Mouse (Mus musculus): ENCODE results near the gene D430042O09Rik. TPM values are rescaled to one million over a fixed set of nuclear protein-coding genes. Genes with fewer than 3 reads are reported as not detected.

Gene D430042O09Rik
- polyA plus RNA-seq, 2 experiments: 2.2 TPM

- no peak overlapping the region for H3K4me2 ChIP-seq (ENCODE audit: low read depth)
- DNase-seq (ENCODE audit: low read depth in 3 of 3, low spot score in 3 of 3): no peak
- 61% methylated on average over 3 of the region's 3 CpGs for WGBS (ENCODE audit: insufficient replicate concordance)
These were observed 45.6 kb downstream of the D430042O09Rik start for GRCm38 (mm10) chr7:125753326-125753715.

GRCm38 (mm10) chr7:125756806-125757205 lies 49.1 kb downstream of the D430042O09Rik start:
- H3K9me3 ChIP-seq (ENCODE audit: control insufficient read depth, low read length): no peaks in the 10 kb centered on the region
- no peak overlapping the region for H3K4me2 ChIP-seq (ENCODE audit: low read depth)
- no peak for TF ChIP-seq EP300 (IDR thresholded peaks at IDR 0.05; ENCODE audit: low read depth)
- no peak for TF ChIP-seq CTCF (IDR thresholded peaks at IDR 0.05; ENCODE audit: low read depth)
- ATAC-seq (ENCODE audit: insufficient read depth) (no peak), DNase-seq (ENCODE audit: low read depth in 3 of 3, low spot score in 3 of 3) (no peak)
- H3K36me3 ChIP-seq (replicated peaks; ENCODE audit: control insufficient read depth, insufficient read depth, low read depth): no peaks in the 10 kb centered on the region
- H3K4me3 ChIP-seq (ENCODE audit: insufficient read depth in 1 of 2, low read depth in 2 of 2, low read length in 2 of 2): no peak overlapping the region
- H3K27ac ChIP-seq: no peak overlapping the region
- 35% methylated on average over 6 of the region's 6 CpGs for WGBS (ENCODE audit: insufficient replicate concordance)
- H3K4me1 ChIP-seq (replicated peaks; ENCODE audit: control insufficient read depth in 2 of 2, insufficient read depth in 2 of 2, low read length in 1 of 2): 0 out of 4 replicates have a peak, but pooled peaks cover 0 to 3% of the 10 kb centered on the region in 2 experiments
- H3K27me3 ChIP-seq (ENCODE audit: control insufficient read depth, insufficient read depth, low read length): no peaks in the 10 kb centered on the region
- no peak overlapping the region for H3K9ac ChIP-seq (replicated peaks)

More at GRCm38 (mm10) chr7:125753326-125753715, 45.6 kb downstream of the D430042O09Rik start:
- H3K27ac ChIP-seq: no peak overlapping the region
- no peaks in the 10 kb centered on the region for H3K9me3 ChIP-seq (ENCODE audit: control insufficient read depth, low read length)
- TF ChIP-seq CTCF (IDR thresholded peaks at IDR 0.05; ENCODE audit: low read depth) (no peak), EP300 (IDR thresholded peaks at IDR 0.05; ENCODE audit: low read depth) (no peak)
- H3K9ac ChIP-seq (replicated peaks): no peak overlapping the region
- 0 out of 4 replicates have a peak, but pooled peaks cover 0 to 3% of the 10 kb centered on the region in 2 experiments for H3K4me1 ChIP-seq (replicated peaks; ENCODE audit: control insufficient read depth in 2 of 2, insufficient read depth in 2 of 2, low read length in 1 of 2)
- no peaks in the 10 kb centered on the region for H3K27me3 ChIP-seq (ENCODE audit: control insufficient read depth, insufficient read depth, low read length)
- H3K36me3 ChIP-seq (replicated peaks; ENCODE audit: control insufficient read depth, insufficient read depth, low read depth): no peaks in the 10 kb centered on the region
- H3K4me3 ChIP-seq (ENCODE audit: insufficient read depth in 1 of 2, low read depth in 2 of 2, low read length in 2 of 2): no peak overlapping the region
- ATAC-seq (ENCODE audit: insufficient read depth): no peak

GRCm38 (mm10) chr7:125757896-125758623 lies 50.4 kb downstream of the D430042O09Rik start:
- Histone ChIP-seq H3K27ac (no peak overlapping the region), H3K9me3 (ENCODE audit: control insufficient read depth, low read length) (no peaks in the 10 kb centered on the region), H3K27me3 (ENCODE audit: control insufficient read depth, insufficient read depth, low read length) (no peaks in the 10 kb centered on the region), H3K4me3 (ENCODE audit: insufficient read depth in 1 of 2, low read depth in 2 of 2, low read length in 2 of 2) (no peak overlapping the region), H3K36me3 (replicated peaks; ENCODE audit: control insufficient read depth, insufficient read depth, low read depth) (no peaks in the 10 kb centered on the region), H3K9ac (replicated peaks) (no peak overlapping the region), H3K4me2 (ENCODE audit: low read depth) (no peak overlapping the region), H3K4me1 (replicated peaks; ENCODE audit: control insufficient read depth in 2 of 2, insufficient read depth in 2 of 2, low read length in 1 of 2) (0 out of 4 replicates have a peak, but pooled peaks cover 0 to 3% of the 10 kb centered on the region in 2 experiments)
- TF ChIP-seq CTCF (IDR thresholded peaks at IDR 0.05; ENCODE audit: low read depth): no peak
- TF ChIP-seq EP300 (IDR thresholded peaks at IDR 0.05; ENCODE audit: low read depth): no peak
- 69% methylated on average over 6 of the region's 6 CpGs for WGBS (ENCODE audit: insufficient replicate concordance)
- DNase-seq (ENCODE audit: low read depth in 3 of 3, low spot score in 3 of 3): no peak
- ATAC-seq (ENCODE audit: insufficient read depth): no peak

- Histone ChIP-seq H3K4me3 (ENCODE audit: insufficient read depth in 1 of 2, low read depth in 2 of 2, low read length in 2 of 2) (no peak overlapping the region), H3K9ac (replicated peaks) (no peak overlapping the region), H3K27ac (no peak overlapping the region), H3K9me3 (ENCODE audit: control insufficient read depth, low read length) (no peaks in the 10 kb centered on the region), H3K4me1 (replicated peaks; ENCODE audit: control insufficient read depth in 2 of 2, insufficient read depth in 2 of 2, low read length in 1 of 2) (no peaks in the 10 kb centered on the region), H3K4me2 (ENCODE audit: low read depth) (no peak overlapping the region), H3K27me3 (ENCODE audit: control insufficient read depth, insufficient read depth, low read length) (no peaks in the 10 kb centered on the region), H3K36me3 (replicated peaks; ENCODE audit: control insufficient read depth, insufficient read depth, low read depth) (no peaks in the 10 kb centered on the region)
- TF ChIP-seq CTCF (IDR thresholded peaks at IDR 0.05; ENCODE audit: low read depth) (no peak), EP300 (IDR thresholded peaks at IDR 0.05; ENCODE audit: low read depth) (no peak)
- no peak for ATAC-seq (ENCODE audit: insufficient read depth)
- 71% methylated on average over 2 of the region's 2 CpGs for WGBS (ENCODE audit: insufficient replicate concordance)
- DNase-seq (ENCODE audit: low read depth in 3 of 3, low spot score in 3 of 3): no peak
These were observed 54.6 kb downstream of the D430042O09Rik start for GRCm38 (mm10) chr7:125762289-125762688.

GRCm38 (mm10) chr7:125762883-125763830 lies 55.5 kb downstream of the D430042O09Rik start:
- no peak overlapping the region for H3K27ac ChIP-seq

More at GRCm38 (mm10) chr7:125762883-125763830, 55.5 kb downstream of the D430042O09Rik start:
- no peak for ATAC-seq (ENCODE audit: insufficient read depth)
- 59% methylated on average over 7 of the region's 7 CpGs for WGBS (ENCODE audit: insufficient replicate concordance)
- Histone ChIP-seq H3K36me3 (replicated peaks; ENCODE audit: control insufficient read depth, insufficient read depth, low read depth) (no peaks in the 10 kb centered on the region), H3K4me3 (ENCODE audit: insufficient read depth in 1 of 2, low read depth in 2 of 2, low read length in 2 of 2) (no peak overlapping the region), H3K9ac (replicated peaks) (no peak overlapping the region), H3K4me1 (replicated peaks; ENCODE audit: control insufficient read depth in 2 of 2, insufficient read depth in 2 of 2, low read length in 1 of 2) (no peaks in the 10 kb centered on the region), H3K4me2 (ENCODE audit: low read depth) (no peak overlapping the region), H3K27me3 (ENCODE audit: control insufficient read depth, insufficient read depth, low read length) (no peaks in the 10 kb centered on the region), H3K9me3 (ENCODE audit: control insufficient read depth, low read length) (no peaks in the 10 kb centered on the region)
- TF ChIP-seq CTCF (IDR thresholded peaks at IDR 0.05; ENCODE audit: low read depth) (no peak), EP300 (IDR thresholded peaks at IDR 0.05; ENCODE audit: low read depth) (no peak)
- no peak for DNase-seq (ENCODE audit: low read depth in 3 of 3, low spot score in 3 of 3)
